Mouse (Mus musculus) retina, postnatal 1 day (tissue): Measurements from ENCODE around the gene Grid1.
A peak's percentile ranks its signal among the peaks of the same experiment; 100 is the strongest.

Experiments
- DNase-seq: peaks from one replicate; pipeline ENCODE4 v3.0.0-alpha.2; 2012

Grid1 gene

GRCm38 (mm10) chr14:34819919-34820652, at the start of gene Grid1:
TSS of gene Grid1 (plus strand) at chr14:34820108.
- DNase-seq, result peak; percentile 63

GRCm38 (mm10) chr14:34770467-34770866, 49.4 kb upstream of the Grid1 start:
- no peak for DNase-seq

- DNase-seq, result no peak
Measured at GRCm38 (mm10) chr14:34771601-34772000, 48.3 kb upstream of the Grid1 start.

GRCm38 (mm10) chr14:34772132-34772531, 47.8 kb upstream of the Grid1 start:
- DNase-seq, result no peak

- no peak for DNase-seq
Measured at GRCm38 (mm10) chr14:34773681-34774080, 46.2 kb upstream of the Grid1 start.

GRCm38 (mm10) chr14:34774231-34774630, 45.7 kb upstream of the Grid1 start:
- no peak for DNase-seq

GRCm38 (mm10) chr14:34776719-34777385, 43.1 kb upstream of the Grid1 start:
- no peak for DNase-seq

GRCm38 (mm10) chr14:34777810-34778209, 42.1 kb upstream of the Grid1 start:
- DNase-seq, result peak; percentile 84

GRCm38 (mm10) chr14:34778760-34779159, 41.1 kb upstream of the Grid1 start:
- no peak for DNase-seq

GRCm38 (mm10) chr14:34793406-34794037, 26.4 kb upstream of the Grid1 start:
- no peak for DNase-seq

- DNase-seq, result peak; percentile 89
Measured at GRCm38 (mm10) chr14:34810763-34811489, 9.0 kb upstream of the Grid1 start.

- no peak for DNase-seq
Measured at GRCm38 (mm10) chr14:34811490-34811808, 8.5 kb upstream of the Grid1 start.

GRCm38 (mm10) chr14:34816301-34816700, 3.6 kb upstream of the Grid1 start:
- DNase-seq, result no peak

- DNase-seq, result no peak
Measured at GRCm38 (mm10) chr14:34818387-34818980, 1.4 kb upstream of the Grid1 start.

GRCm38 (mm10) chr14:34819121-34819918, 588 bp upstream of the Grid1 start:
- peak; percentile 81 for DNase-seq

- no peak for DNase-seq
Measured at GRCm38 (mm10) chr14:34820653-34821005, 721 bp downstream of the Grid1 start.

GRCm38 (mm10) chr14:34821131-34821790, 1.4 kb downstream of the Grid1 start:
- no peak for DNase-seq

GRCm38 (mm10) chr14:34823136-34823535, 3.2 kb downstream of the Grid1 start:
- DNase-seq, result peak; percentile 89

- DNase-seq, result no peak
Measured at GRCm38 (mm10) chr14:34824186-34824585, 4.3 kb downstream of the Grid1 start.

- DNase-seq, result no peak
Measured at GRCm38 (mm10) chr14:34825902-34826301, 6.0 kb downstream of the Grid1 start.

- DNase-seq, result no peak
Measured at GRCm38 (mm10) chr14:34829831-34830230, 9.9 kb downstream of the Grid1 start.

GRCm38 (mm10) chr14:34837145-34837544, 17.2 kb downstream of the Grid1 start:
- no peak for DNase-seq
